In the genomic region with DNA sequence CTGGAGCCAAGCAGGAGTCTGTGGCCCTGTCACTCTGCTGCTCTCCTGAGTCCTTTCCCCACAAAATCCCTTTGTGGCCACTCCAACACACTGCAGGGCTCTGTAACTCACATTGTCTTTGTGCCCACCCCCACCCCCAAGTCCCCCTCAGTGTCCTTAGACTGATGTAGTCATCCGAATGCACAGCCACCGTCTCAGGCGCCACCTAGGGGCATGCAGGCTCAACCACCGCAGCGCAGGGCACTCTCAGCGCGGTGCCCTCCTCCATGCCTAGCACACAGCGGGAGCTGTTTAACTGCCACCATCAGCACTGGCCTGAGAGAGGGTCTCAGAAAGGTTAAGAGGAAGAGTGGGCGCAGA, we compare ENCODE assay signal across 8 mouse cellular contexts. TPM values are rescaled to one million over a fixed set of nuclear protein-coding genes. Genes with fewer than 3 reads are reported as not detected.
DNase-seq lines count a peak whose midpoint lies in the region; ATAC-seq lines count a peak whose summit lies in the region.

No protein-coding gene starts in this region.

- no peak for ATAC-seq in inflammation-experienced regulatory T-cells, adult 6 months

- H3K4me1 ChIP-seq in hindbrain, embryonic 10.5 days (replicated peaks), result 0 out of 2 replicates have a peak, but pooled peaks cover 7% of the 10 kb centered on the region

- no peak overlapping the region for H3K27ac ChIP-seq in hindbrain, embryonic 10.5 days

- H3K27me3 ChIP-seq in hindbrain, embryonic 10.5 days (ENCODE audit: insufficient read depth, poor library complexity, severe bottlenecking), result no peaks in the 10 kb centered on the region

- H3K36me3 ChIP-seq in hindbrain, embryonic 10.5 days, result peaks cover 98% of the 10 kb centered on the region

- DNase-seq in cerebellum, adult 18-20 months, result peak; percentile 47 to 65
- no peak for DNase-seq in cerebellum, adult 11-12 months
- peak; percentile 54 for DNase-seq in right cerebral cortex, postnatal 14 days
- no peak for DNase-seq in right cerebral cortex, adult 18-20 months
- DNase-seq in hindbrain, embryonic 10.5 days (ENCODE audit: low spot score), result peak; percentile 27
- DNase-seq in lung, postnatal 14 days, result peak; percentile 32
- peak; percentile 27 for DNase-seq in thymus, postnatal 0 days (ENCODE audit: low spot score)

- H3K9me3 ChIP-seq in hindbrain, embryonic 10.5 days, result no peaks in the 10 kb centered on the region

- no peak overlapping the region for H3K4me3 ChIP-seq in hindbrain, embryonic 10.5 days

- WGBS in hindbrain, embryonic 10.5 days, result 45% methylated on average over 9 of the region's 9 CpGs

RNA-seq across cellular contexts. Expression of gene Cabin1, which starts 55.5 kb away (rescaled TPM):
- 36.8 and 38.4 TPM in 2 replicates for polyA plus RNA-seq in hindbrain, embryonic 10.5 days (2016; fragmentation: Nextera tagmentation; extraction: Ambion mirVana)
- polyA plus RNA-seq in thymus, postnatal 0 days (2015; fragmentation: Nextera tagmentation; extraction: Ambion mirVana), result 21.3 and 26.1 TPM in 2 replicates
- polyA plus RNA-seq in inflammation-experienced regulatory T-cells, adult 6 months (2017; shearing (Covaris generic)), result 10 to 100 TPM; 24.8 to 27.1 (median 26.2) TPM

Comparison
In these comparisons a context has a peak if more than half of its experiments do, and no peak if none do; other contexts are left out.
1. DNase-seq: peak in cerebellum, adult 18-20 months (2 of 2), right cerebral cortex, postnatal 14 days (single experiment), hindbrain, embryonic 10.5 days (single experiment), lung, postnatal 14 days (single experiment) and thymus, postnatal 0 days (single experiment); none in cerebellum, adult 11-12 months (single experiment) and right cerebral cortex, adult 18-20 months (single experiment).